Comparison of ENCODE assay signal across 13 mouse cellular contexts in genomic region chr14:67996790-67997417, GRCm38 (mm10).
"Had no signal": no experiment of that assay in that cellular context is flagged by ENCODE, and none has a peak within 500 bp of the region (broad histone marks: within the 10 kb centered on the region; RNA-seq: fewer than 3 reads in every experiment).

No protein-coding gene starts in this region.

- DNase-seq: layer of hippocampus, adult 9-11 months; left cerebral cortex, postnatal 4 days; lung, adult 2 months; lung, postnatal 36 days; right cerebral cortex, adult 18-20 months; right cerebral cortex, postnatal 25 days; thymus, postnatal 4 days had no signal

- H3K9ac ChIP-seq: limb, embryonic 13.5 days; liver, embryonic 14.5 days; midbrain, embryonic 13.5 days had no signal

- H3K36me3 ChIP-seq: limb, embryonic 13.5 days; midbrain, embryonic 13.5 days had no signal

- ATAC-seq: lung, postnatal 0 days; midbrain, embryonic 13.5 days had no signal

- H3K27ac ChIP-seq: kidney, postnatal 0 days; limb, embryonic 13.5 days; liver, embryonic 14.5 days; midbrain, embryonic 13.5 days; stomach, postnatal 0 days had no signal

- H3K27me3 ChIP-seq: midbrain, embryonic 13.5 days had no signal

- H3K4me1 ChIP-seq: limb, embryonic 13.5 days had no signal

- H3K4me2 ChIP-seq: limb, embryonic 13.5 days; midbrain, embryonic 13.5 days had no signal

- H3K4me3 ChIP-seq: limb, embryonic 13.5 days; midbrain, embryonic 13.5 days had no signal
